Mouse (Mus musculus): ENCODE data around the gene Zfp386.
A peak's percentile ranks its signal among the peaks of the same experiment; 100 is the strongest.
"Not testable (repeated sequence)": the region's sequence is repeated elsewhere in the genome, so short reads cannot be mapped to it uniquely, and the experiment has no call there.

Gene Zfp386

GRCm38 (mm10) chr12:116047440-116048377, at the start of gene Zfp386:
TSS of gene Zfp386 (plus strand) at chr12:116047724.
- DNase-seq (ENCODE audit: low spot score): peak; percentile 99

- DNase-seq (ENCODE audit: low spot score): not testable (repeated sequence)
Observed at GRCm38 (mm10) chr12:115999784-116000183, 47.7 kb upstream of the Zfp386 start.

- DNase-seq (ENCODE audit: low spot score): not testable (repeated sequence)
Observed at GRCm38 (mm10) chr12:116002946-116003345, 44.6 kb upstream of the Zfp386 start.

GRCm38 (mm10) chr12:116010812-116011211, 36.7 kb upstream of the Zfp386 start:
- DNase-seq (ENCODE audit: low spot score): peak; percentile 2

GRCm38 (mm10) chr12:116028095-116028494, 19.4 kb upstream of the Zfp386 start:
- no peak for DNase-seq (ENCODE audit: low spot score)

GRCm38 (mm10) chr12:116035346-116035745, 12.2 kb upstream of the Zfp386 start:
- no peak for DNase-seq (ENCODE audit: low spot score)

- DNase-seq (ENCODE audit: low spot score): no peak
Observed at GRCm38 (mm10) chr12:116044785-116045184, 2.7 kb upstream of the Zfp386 start.

GRCm38 (mm10) chr12:116048766-116049165, 1.2 kb downstream of the Zfp386 start:
- DNase-seq (ENCODE audit: low spot score): peak; percentile 8

- DNase-seq (ENCODE audit: low spot score): no peak
Observed at GRCm38 (mm10) chr12:116049236-116049635, 1.7 kb downstream of the Zfp386 start.

GRCm38 (mm10) chr12:116049701-116050100, 2.2 kb downstream of the Zfp386 start:
- DNase-seq (ENCODE audit: low spot score): peak; percentile 19

- DNase-seq (ENCODE audit: low spot score): no peak
Observed at GRCm38 (mm10) chr12:116054342-116054741, 6.8 kb downstream of the Zfp386 start.

GRCm38 (mm10) chr12:116056112-116056511, 8.6 kb downstream of the Zfp386 start:
- no peak for DNase-seq (ENCODE audit: low spot score)

- DNase-seq (ENCODE audit: low spot score): no peak
Observed at GRCm38 (mm10) chr12:116061561-116062193, 14.2 kb downstream of the Zfp386 start.

GRCm38 (mm10) chr12:116062194-116062583, 14.7 kb downstream of the Zfp386 start:
- DNase-seq (ENCODE audit: low spot score): no peak

GRCm38 (mm10) chr12:116063020-116063419, 15.5 kb downstream of the Zfp386 start:
- no peak for DNase-seq (ENCODE audit: low spot score)

- DNase-seq (ENCODE audit: low spot score): peak; percentile 18
Observed at GRCm38 (mm10) chr12:116071023-116071422, 23.5 kb downstream of the Zfp386 start.

- peak; percentile 16 for DNase-seq (ENCODE audit: low spot score)
Observed at GRCm38 (mm10) chr12:116077074-116077854, 29.7 kb downstream of the Zfp386 start, which contains the start of gene Vipr2. TSS of gene Vipr2 (plus strand) at chr12:116077726.

GRCm38 (mm10) chr12:116077855-116078366, 30.4 kb downstream of the Zfp386 start:
- DNase-seq (ENCODE audit: low spot score): no peak

GRCm38 (mm10) chr12:116083125-116083524, 35.6 kb downstream of the Zfp386 start:
- no peak for DNase-seq (ENCODE audit: low spot score)

GRCm38 (mm10) chr12:116084294-116084693, 36.8 kb downstream of the Zfp386 start:
- DNase-seq (ENCODE audit: low spot score): no peak

GRCm38 (mm10) chr12:116086951-116087600, 39.6 kb downstream of the Zfp386 start:
- no peak for DNase-seq (ENCODE audit: low spot score)
